Mouse (Mus musculus): ENCODE results near the gene Acot7. TPM values are rescaled to one million over a fixed set of nuclear protein-coding genes. Genes with fewer than 3 reads are reported as not detected.

The Acot7 gene
- polyA plus RNA-seq, 1 experiment from 2014 or later: 72.5 TPM

GRCm38 (mm10) chr4:152197545-152197944, 19.6 kb downstream of the Acot7 start:
- H3K27me3 ChIP-seq: no peaks in the 10 kb centered on the region

GRCm38 (mm10) chr4:152199617-152200016, 21.7 kb downstream of the Acot7 start:
- H3K4me2 ChIP-seq: no peak overlapping the region
- H3K9me3 ChIP-seq: no peaks in the 10 kb centered on the region
- no peaks in the 10 kb centered on the region for H3K36me3 ChIP-seq
- no peak overlapping the region for H3K4me3 ChIP-seq
- H3K4me1 ChIP-seq: peaks cover 27% of the 10 kb centered on the region
- 64% methylated on average over 1 of the region's 1 CpGs for WGBS
- no peak overlapping the region for H3K9ac ChIP-seq
- H3K27me3 ChIP-seq: no peaks in the 10 kb centered on the region
- ATAC-seq (ENCODE audit: borderline replicate concordance, extremely low read depth, low FRiP score, low TSS enrichment): no peak
- no peak overlapping the region for H3K27ac ChIP-seq

More at GRCm38 (mm10) chr4:152197545-152197944, 19.6 kb downstream of the Acot7 start:
- no peak overlapping the region for H3K9ac ChIP-seq
- 61% methylated on average over 5 of the region's 5 CpGs for WGBS
- H3K9me3 ChIP-seq: no peaks in the 10 kb centered on the region
- ATAC-seq (ENCODE audit: borderline replicate concordance, extremely low read depth, low FRiP score, low TSS enrichment): no peak
- no peak overlapping the region for H3K4me3 ChIP-seq
- H3K36me3 ChIP-seq: no peaks in the 10 kb centered on the region
- no peak overlapping the region for H3K27ac ChIP-seq
- no peak overlapping the region for H3K4me2 ChIP-seq
- H3K4me1 ChIP-seq: peaks cover 23% of the 10 kb centered on the region

- peak; percentile 55 for ATAC-seq (ENCODE audit: borderline replicate concordance, extremely low read depth, low FRiP score, low TSS enrichment)
- H3K4me2 ChIP-seq: no peak overlapping the region
- 23% methylated on average over 6 of the region's 6 CpGs for WGBS
- no peaks in the 10 kb centered on the region for H3K27me3 ChIP-seq
- H3K4me3 ChIP-seq: no peak overlapping the region
- no peak overlapping the region for H3K27ac ChIP-seq
- H3K4me1 ChIP-seq: peaks cover 30% of the 10 kb centered on the region
- H3K36me3 ChIP-seq: no peaks in the 10 kb centered on the region
- no peak overlapping the region for H3K9ac ChIP-seq
- H3K9me3 ChIP-seq: no peaks in the 10 kb centered on the region
Measured at GRCm38 (mm10) chr4:152201492-152201891, 23.6 kb downstream of the Acot7 start.

- no peaks in the 10 kb centered on the region for H3K9me3 ChIP-seq
- H3K27ac ChIP-seq: no peak overlapping the region
- no peak overlapping the region for H3K9ac ChIP-seq
- 88% methylated on average over 1 of the region's 1 CpGs for WGBS
- ATAC-seq (ENCODE audit: borderline replicate concordance, extremely low read depth, low FRiP score, low TSS enrichment): no peak
- H3K4me3 ChIP-seq: no peak overlapping the region
- H3K4me2 ChIP-seq: no peak overlapping the region
- H3K4me1 ChIP-seq: peaks cover 30% of the 10 kb centered on the region
- no peaks in the 10 kb centered on the region for H3K27me3 ChIP-seq
- no peaks in the 10 kb centered on the region for H3K36me3 ChIP-seq
Measured at GRCm38 (mm10) chr4:152202418-152202817, 24.5 kb downstream of the Acot7 start.

GRCm38 (mm10) chr4:152202905-152203304, 25.0 kb downstream of the Acot7 start:
- H3K9ac ChIP-seq: no peak overlapping the region
- no peaks in the 10 kb centered on the region for H3K36me3 ChIP-seq
- no peak overlapping the region for H3K27ac ChIP-seq
- WGBS: 62% methylated on average over 3 of the region's 3 CpGs
- no peaks in the 10 kb centered on the region for H3K9me3 ChIP-seq
- ATAC-seq (ENCODE audit: borderline replicate concordance, extremely low read depth, low FRiP score, low TSS enrichment): no peak
- peaks cover 30% of the 10 kb centered on the region for H3K4me1 ChIP-seq
- H3K4me3 ChIP-seq: no peak overlapping the region
- no peaks in the 10 kb centered on the region for H3K27me3 ChIP-seq
- H3K4me2 ChIP-seq: no peak overlapping the region

- no peak overlapping the region for H3K4me3 ChIP-seq
- WGBS: 58% methylated on average over 6 of the region's 6 CpGs
- H3K4me2 ChIP-seq: no peak overlapping the region
- H3K9ac ChIP-seq: no peak overlapping the region
- ATAC-seq (ENCODE audit: borderline replicate concordance, extremely low read depth, low FRiP score, low TSS enrichment): no peak
- H3K27me3 ChIP-seq: no peaks in the 10 kb centered on the region
- H3K27ac ChIP-seq: no peak overlapping the region
- H3K9me3 ChIP-seq: no peaks in the 10 kb centered on the region
- H3K36me3 ChIP-seq: no peaks in the 10 kb centered on the region
- peaks cover 37% of the 10 kb centered on the region for H3K4me1 ChIP-seq
Measured at GRCm38 (mm10) chr4:152204663-152205062, 26.7 kb downstream of the Acot7 start.

- no peaks in the 10 kb centered on the region for H3K9me3 ChIP-seq
- no peak overlapping the region for H3K27ac ChIP-seq
- 50% methylated on average over 6 of the region's 6 CpGs for WGBS
- no peak overlapping the region for H3K4me2 ChIP-seq
- ATAC-seq (ENCODE audit: borderline replicate concordance, extremely low read depth, low FRiP score, low TSS enrichment): no peak
- H3K36me3 ChIP-seq: no peaks in the 10 kb centered on the region
- H3K27me3 ChIP-seq: no peaks in the 10 kb centered on the region
- H3K4me1 ChIP-seq: peaks cover 40% of the 10 kb centered on the region
- no peak overlapping the region for H3K9ac ChIP-seq
- H3K4me3 ChIP-seq: no peak overlapping the region
Measured at GRCm38 (mm10) chr4:152206199-152206598, 28.3 kb downstream of the Acot7 start.

GRCm38 (mm10) chr4:152209623-152210022, 31.7 kb downstream of the Acot7 start:
- H3K9ac ChIP-seq: no peak overlapping the region
- no peaks in the 10 kb centered on the region for H3K27me3 ChIP-seq
- H3K27ac ChIP-seq: peak overlapping the region; percentile 25; the same call in 1 of the 2 replicates
- H3K36me3 ChIP-seq: no peaks in the 10 kb centered on the region
- peak; percentile 85 for ATAC-seq (ENCODE audit: borderline replicate concordance, extremely low read depth, low FRiP score, low TSS enrichment)
- no peak overlapping the region for H3K4me3 ChIP-seq
- H3K4me2 ChIP-seq: no peak overlapping the region
- H3K4me1 ChIP-seq: peaks cover 23% of the 10 kb centered on the region
- WGBS: 13% methylated on average over 4 of the region's 4 CpGs
- no peaks in the 10 kb centered on the region for H3K9me3 ChIP-seq

GRCm38 (mm10) chr4:152212091-152212505, 34.2 kb downstream of the Acot7 start:
- no peaks in the 10 kb centered on the region for H3K9me3 ChIP-seq
- no peak overlapping the region for H3K27ac ChIP-seq
- H3K4me1 ChIP-seq: peaks cover 24% of the 10 kb centered on the region
- 54% methylated on average over 6 of the region's 6 CpGs for WGBS
- H3K36me3 ChIP-seq: no peaks in the 10 kb centered on the region
- H3K27me3 ChIP-seq: no peaks in the 10 kb centered on the region
- no peak overlapping the region for H3K4me2 ChIP-seq
- no peak overlapping the region for H3K9ac ChIP-seq
- ATAC-seq (ENCODE audit: borderline replicate concordance, extremely low read depth, low FRiP score, low TSS enrichment): no peak
- no peak overlapping the region for H3K4me3 ChIP-seq

GRCm38 (mm10) chr4:152212531-152212930, 34.6 kb downstream of the Acot7 start:
- ATAC-seq (ENCODE audit: borderline replicate concordance, extremely low read depth, low FRiP score, low TSS enrichment): no peak; the same call in 1 of the 2 replicates

GRCm38 (mm10) chr4:152212974-152213373, 35.0 kb downstream of the Acot7 start:
- H3K9me3 ChIP-seq: no peaks in the 10 kb centered on the region
- H3K9ac ChIP-seq: no peak overlapping the region
- H3K27ac ChIP-seq: no peak overlapping the region
- 58% methylated on average over 11 of the region's 11 CpGs for WGBS
- H3K36me3 ChIP-seq: no peaks in the 10 kb centered on the region
- peaks cover 24% of the 10 kb centered on the region for H3K4me1 ChIP-seq
- no peak overlapping the region for H3K4me3 ChIP-seq
- ATAC-seq (ENCODE audit: borderline replicate concordance, extremely low read depth, low FRiP score, low TSS enrichment): no peak
- no peak overlapping the region for H3K4me2 ChIP-seq
- no peaks in the 10 kb centered on the region for H3K27me3 ChIP-seq

More at GRCm38 (mm10) chr4:152212531-152212930, 34.6 kb downstream of the Acot7 start:
- Histone ChIP-seq H3K27me3 (no peaks in the 10 kb centered on the region), H3K4me1 (peaks cover 24% of the 10 kb centered on the region), H3K36me3 (no peaks in the 10 kb centered on the region), H3K4me3 (no peak overlapping the region), H3K27ac (no peak overlapping the region), H3K9ac (no peak overlapping the region), H3K9me3 (no peaks in the 10 kb centered on the region), H3K4me2 (no peak overlapping the region)
- 49% methylated on average over 5 of the region's 5 CpGs for WGBS

GRCm38 (mm10) chr4:152213760-152214480, 36.0 kb downstream of the Acot7 start:
- no peak overlapping the region for H3K9ac ChIP-seq
- H3K4me2 ChIP-seq: no peak overlapping the region
- no peaks in the 10 kb centered on the region for H3K27me3 ChIP-seq
- peak; percentile 36; the same call in 1 of the 2 replicates for ATAC-seq (ENCODE audit: borderline replicate concordance, extremely low read depth, low FRiP score, low TSS enrichment)
- WGBS: 36% methylated on average over 6 of the region's 6 CpGs
- H3K27ac ChIP-seq: no peak overlapping the region
- H3K4me3 ChIP-seq: no peak overlapping the region
- H3K36me3 ChIP-seq: 0 out of 2 replicates have a peak, but pooled peaks cover 2% of the 10 kb centered on the region
- H3K4me1 ChIP-seq: peaks cover 22% of the 10 kb centered on the region
- H3K9me3 ChIP-seq: no peaks in the 10 kb centered on the region

All from lung, embryonic 15.5 days (tissue).